Mouse (Mus musculus): ENCODE results near the gene Vdr. TPM values are rescaled to one million over a fixed set of nuclear protein-coding genes. Genes with fewer than 3 reads are reported as not detected.
"Not testable (repeated sequence)": the region's sequence is repeated elsewhere in the genome, so short reads cannot be mapped to it uniquely, and the experiment has no call there.

Gene Vdr
- polyA plus RNA-seq, 1 experiment from 2014 or later: 0.72 TPM

- H3K9ac ChIP-seq (ENCODE audit: low read depth, low read length): no peak overlapping the region
- no peaks in the 10 kb centered on the region; the same call in 1 of the 2 replicates for H3K36me3 ChIP-seq (ENCODE audit: control insufficient read depth, insufficient read depth, low read length)
- H3K9me3 ChIP-seq (replicated peaks; ENCODE audit: control insufficient read depth, low read length): no peaks in the 10 kb centered on the region; the same call in 1 of the 2 replicates
- H3K4me3 ChIP-seq (ENCODE audit: low read depth, low read length): no peak overlapping the region
- H3K27ac ChIP-seq (ENCODE audit: low read depth, low read length): no peak overlapping the region
- WGBS (ENCODE audit: insufficient replicate concordance): 72% methylated on average over 19 of the region's 19 CpGs
- H3K4me2 ChIP-seq: no peak overlapping the region
- no peaks in the 10 kb centered on the region for H3K4me1 ChIP-seq (ENCODE audit: control insufficient read depth, insufficient read depth, low read length)
- H3K27me3 ChIP-seq (ENCODE audit: control insufficient read depth, insufficient read depth, low read length): peaks cover 7% of the 10 kb centered on the region
- ATAC-seq (replicated peaks; ENCODE audit: insufficient number of reproducible peaks, low FRiP score, low TSS enrichment): no peak
Observed at GRCm38 (mm10) chr15:97871055-97872030, 39.1 kb downstream of the Vdr start.

GRCm38 (mm10) chr15:97870116-97870515 is 40.3 kb downstream of the Vdr start:
- H3K9me3 ChIP-seq (replicated peaks; ENCODE audit: control insufficient read depth, low read length); ATAC-seq (replicated peaks; ENCODE audit: insufficient number of reproducible peaks, low FRiP score, low TSS enrichment); H3K9ac ChIP-seq (ENCODE audit: low read depth, low read length); H3K4me3 ChIP-seq (ENCODE audit: low read depth, low read length); H3K36me3 ChIP-seq (ENCODE audit: control insufficient read depth, insufficient read depth, low read length); H3K4me2 ChIP-seq; H3K4me1 ChIP-seq (ENCODE audit: control insufficient read depth, insufficient read depth, low read length); H3K27me3 ChIP-seq (ENCODE audit: control insufficient read depth, insufficient read depth, low read length); H3K27ac ChIP-seq (ENCODE audit: low read depth, low read length): not testable (repeated sequence)
- 79% methylated on average over 4 of the region's 4 CpGs for WGBS (ENCODE audit: insufficient replicate concordance)

- Histone ChIP-seq H3K4me1 (ENCODE audit: control insufficient read depth, insufficient read depth, low read length) (peaks cover 11% of the 10 kb centered on the region; the same call in 1 of the 2 replicates), H3K9me3 (replicated peaks; ENCODE audit: control insufficient read depth, low read length) (no peaks in the 10 kb centered on the region; the same call in 1 of the 2 replicates), H3K27ac (ENCODE audit: low read depth, low read length) (no peak overlapping the region), H3K27me3 (ENCODE audit: control insufficient read depth, insufficient read depth, low read length) (peaks cover 3% of the 10 kb centered on the region; the same call in 1 of the 2 replicates), H3K36me3 (ENCODE audit: control insufficient read depth, insufficient read depth, low read length) (no peaks in the 10 kb centered on the region), H3K4me3 (ENCODE audit: low read depth, low read length) (no peak overlapping the region), H3K4me2 (no peak overlapping the region), H3K9ac (ENCODE audit: low read depth, low read length) (no peak overlapping the region)
- ATAC-seq (replicated peaks; ENCODE audit: insufficient number of reproducible peaks, low FRiP score, low TSS enrichment): no peak
- 75% methylated on average over 6 of the region's 6 CpGs for WGBS (ENCODE audit: insufficient replicate concordance)
Observed at GRCm38 (mm10) chr15:97868985-97869384, 41.4 kb downstream of the Vdr start.

- Histone ChIP-seq H3K4me3 (ENCODE audit: low read depth, low read length) (no peak overlapping the region), H3K9ac (ENCODE audit: low read depth, low read length) (no peak overlapping the region), H3K9me3 (replicated peaks; ENCODE audit: control insufficient read depth, low read length) (no peaks in the 10 kb centered on the region; the same call in 1 of the 2 replicates), H3K4me1 (ENCODE audit: control insufficient read depth, insufficient read depth, low read length) (peaks cover 21% of the 10 kb centered on the region), H3K27ac (ENCODE audit: low read depth, low read length) (no peak overlapping the region), H3K36me3 (ENCODE audit: control insufficient read depth, insufficient read depth, low read length) (no peaks in the 10 kb centered on the region), H3K4me2 (no peak overlapping the region), H3K27me3 (ENCODE audit: control insufficient read depth, insufficient read depth, low read length) (peaks cover 8% of the 10 kb centered on the region; the same call in 1 of the 2 replicates)
- WGBS (ENCODE audit: insufficient replicate concordance): 93% methylated on average over 2 of the region's 2 CpGs
- no peak for ATAC-seq (replicated peaks; ENCODE audit: insufficient number of reproducible peaks, low FRiP score, low TSS enrichment)
Observed at GRCm38 (mm10) chr15:97865988-97866387, 44.4 kb downstream of the Vdr start.

GRCm38 (mm10) chr15:97865175-97865574 is 45.3 kb downstream of the Vdr start:
- H3K4me1 ChIP-seq (ENCODE audit: control insufficient read depth, insufficient read depth, low read length): peaks cover 21% of the 10 kb centered on the region
- 9% methylated on average over 6 of the region's 6 CpGs for WGBS (ENCODE audit: insufficient replicate concordance)
- H3K4me2 ChIP-seq: no peak overlapping the region
- no peaks in the 10 kb centered on the region; the same call in 1 of the 2 replicates for H3K9me3 ChIP-seq (replicated peaks; ENCODE audit: control insufficient read depth, low read length)
- H3K36me3 ChIP-seq (ENCODE audit: control insufficient read depth, insufficient read depth, low read length): no peaks in the 10 kb centered on the region
- no peak overlapping the region for H3K4me3 ChIP-seq (ENCODE audit: low read depth, low read length)
- H3K27me3 ChIP-seq (ENCODE audit: control insufficient read depth, insufficient read depth, low read length): peaks cover 9% of the 10 kb centered on the region; the same call in 1 of the 2 replicates
- H3K27ac ChIP-seq (ENCODE audit: low read depth, low read length): peak overlapping the region; percentile 51; the same call in 1 of the 2 replicates
- peak; percentile 50; the same call in 1 of the 2 replicates for ATAC-seq (replicated peaks; ENCODE audit: insufficient number of reproducible peaks, low FRiP score, low TSS enrichment)
- H3K9ac ChIP-seq (ENCODE audit: low read depth, low read length): no peak overlapping the region

GRCm38 (mm10) chr15:97864361-97865045 is 45.9 kb downstream of the Vdr start:
- Histone ChIP-seq H3K27ac (ENCODE audit: low read depth, low read length) (peak overlapping the region; percentile 51; the same call in 1 of the 2 replicates), H3K9me3 (replicated peaks; ENCODE audit: control insufficient read depth, low read length) (no peaks in the 10 kb centered on the region; the same call in 1 of the 2 replicates), H3K4me3 (ENCODE audit: low read depth, low read length) (no peak overlapping the region), H3K4me1 (ENCODE audit: control insufficient read depth, insufficient read depth, low read length) (peaks cover 21% of the 10 kb centered on the region), H3K4me2 (no peak overlapping the region), H3K9ac (ENCODE audit: low read depth, low read length) (no peak overlapping the region), H3K36me3 (ENCODE audit: control insufficient read depth, insufficient read depth, low read length) (no peaks in the 10 kb centered on the region), H3K27me3 (ENCODE audit: control insufficient read depth, insufficient read depth, low read length) (peaks cover 9% of the 10 kb centered on the region; the same call in 1 of the 2 replicates)
- ATAC-seq (replicated peaks; ENCODE audit: insufficient number of reproducible peaks, low FRiP score, low TSS enrichment): no peak
- WGBS (ENCODE audit: insufficient replicate concordance): 37% methylated on average over 8 of the region's 8 CpGs

GRCm38 (mm10) chr15:97863494-97863881 is 46.9 kb downstream of the Vdr start:
- Histone ChIP-seq H3K27me3 (ENCODE audit: control insufficient read depth, insufficient read depth, low read length) (peaks cover 9% of the 10 kb centered on the region; the same call in 1 of the 2 replicates), H3K4me2 (peak overlapping the region; percentile 16; the same call in 1 of the 2 replicates), H3K4me3 (ENCODE audit: low read depth, low read length) (no peak overlapping the region), H3K9ac (ENCODE audit: low read depth, low read length) (no peak overlapping the region), H3K36me3 (ENCODE audit: control insufficient read depth, insufficient read depth, low read length) (no peaks in the 10 kb centered on the region), H3K27ac (ENCODE audit: low read depth, low read length) (no peak overlapping the region), H3K9me3 (replicated peaks; ENCODE audit: control insufficient read depth, low read length) (no peaks in the 10 kb centered on the region; the same call in 1 of the 2 replicates), H3K4me1 (ENCODE audit: control insufficient read depth, insufficient read depth, low read length) (peaks cover 21% of the 10 kb centered on the region)
- 59% methylated on average over 18 of the region's 18 CpGs for WGBS (ENCODE audit: insufficient replicate concordance)
- 0 out of 2 replicates have a peak, but pooled peaks have one; percentile 29 for ATAC-seq (replicated peaks; ENCODE audit: insufficient number of reproducible peaks, low FRiP score, low TSS enrichment)

GRCm38 (mm10) chr15:97862881-97863493 is 47.4 kb downstream of the Vdr start:
- no peaks in the 10 kb centered on the region for H3K36me3 ChIP-seq (ENCODE audit: control insufficient read depth, insufficient read depth, low read length)
- peaks cover 21% of the 10 kb centered on the region for H3K4me1 ChIP-seq (ENCODE audit: control insufficient read depth, insufficient read depth, low read length)
- H3K9ac ChIP-seq (ENCODE audit: low read depth, low read length): no peak overlapping the region
- ATAC-seq (replicated peaks; ENCODE audit: insufficient number of reproducible peaks, low FRiP score, low TSS enrichment): no peak
- H3K27ac ChIP-seq (ENCODE audit: low read depth, low read length): no peak overlapping the region
- no peak overlapping the region for H3K4me3 ChIP-seq (ENCODE audit: low read depth, low read length)
- 26% methylated on average over 14 of the region's 14 CpGs for WGBS (ENCODE audit: insufficient replicate concordance)
- H3K9me3 ChIP-seq (replicated peaks; ENCODE audit: control insufficient read depth, low read length): no peaks in the 10 kb centered on the region; the same call in 1 of the 2 replicates
- peak overlapping the region; percentile 16 for H3K4me2 ChIP-seq
- peaks cover 9% of the 10 kb centered on the region; the same call in 1 of the 2 replicates for H3K27me3 ChIP-seq (ENCODE audit: control insufficient read depth, insufficient read depth, low read length)

Measured in heart, embryonic 11.5 days (tissue).